Mouse (Mus musculus): ENCODE measurements around the gene Sult2b1.

DNA sequence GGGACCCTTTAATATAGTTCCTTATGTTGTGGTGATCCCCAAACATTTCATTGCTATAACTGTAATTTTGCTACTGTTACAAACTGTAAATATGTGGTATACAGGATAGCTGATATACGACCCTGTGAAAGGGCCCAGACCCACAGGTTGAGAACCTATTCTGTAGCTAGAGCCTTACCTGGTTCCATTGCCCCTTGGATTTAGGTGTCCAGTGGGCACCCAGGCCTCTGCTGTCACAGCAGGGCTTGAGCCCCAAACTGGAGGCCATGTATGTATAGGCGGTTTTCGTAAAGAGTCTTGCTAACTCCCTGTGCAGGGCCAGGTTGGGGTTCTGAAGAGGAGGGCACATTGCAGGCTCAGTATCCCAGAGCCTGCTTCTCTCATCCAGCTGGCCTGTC lies 68.0 kb downstream of the Sult2b1 start:
- TF ChIP-seq CTCF (IDR thresholded peaks at IDR 0.05) = no peak
- no peak for TF ChIP-seq EP300 (IDR thresholded peaks at IDR 0.05)
